Mouse (Mus musculus): ENCODE data around the gene Tdp1. TPM values are rescaled to one million over a fixed set of nuclear protein-coding genes. Genes with fewer than 3 reads are reported as not detected.

Gene Tdp1
- polyA plus RNA-seq, 1 experiment from 2014 or later: 43.8 TPM

GRCm38 (mm10) chr12:99859391-99860100, 24.8 kb upstream of the Tdp1 start:
- Histone ChIP-seq H3K9me3 (replicated peaks) (no peaks in the 10 kb centered on the region), H3K27ac (no peak overlapping the region), H3K36me3 (no peaks in the 10 kb centered on the region), H3K4me1 (0 out of 2 replicates have a peak, but pooled peaks cover 5% of the 10 kb centered on the region), H3K9ac (no peak overlapping the region), H3K4me3 (no peak overlapping the region), H3K4me2 (no peak overlapping the region), H3K27me3 (replicated peaks) (no peaks in the 10 kb centered on the region)
- 73% methylated on average over 3 of the region's 3 CpGs for WGBS (ENCODE audit: insufficient replicate concordance)
- ATAC-seq: no peak

- Histone ChIP-seq H3K27ac (no peak overlapping the region), H3K9ac (no peak overlapping the region)
Measured at GRCm38 (mm10) chr12:99860981-99861380, 23.3 kb upstream of the Tdp1 start.

GRCm38 (mm10) chr12:99864613-99865012, 19.7 kb upstream of the Tdp1 start:
- Histone ChIP-seq H3K9ac (no peak overlapping the region), H3K36me3 (no peaks in the 10 kb centered on the region), H3K9me3 (replicated peaks) (no peaks in the 10 kb centered on the region), H3K27ac (no peak overlapping the region), H3K4me3 (no peak overlapping the region), H3K4me1 (0 out of 2 replicates have a peak, but pooled peaks cover 5% of the 10 kb centered on the region), H3K4me2 (no peak overlapping the region), H3K27me3 (replicated peaks) (no peaks in the 10 kb centered on the region)
- no peak for ATAC-seq

More at GRCm38 (mm10) chr12:99860981-99861380, 23.3 kb upstream of the Tdp1 start:
- ATAC-seq: no peak
- WGBS (ENCODE audit: insufficient replicate concordance): 61% methylated on average over 4 of the region's 4 CpGs
- Histone ChIP-seq H3K4me2 (no peak overlapping the region), H3K9me3 (replicated peaks) (no peaks in the 10 kb centered on the region), H3K4me1 (0 out of 2 replicates have a peak, but pooled peaks cover 5% of the 10 kb centered on the region), H3K27me3 (replicated peaks) (no peaks in the 10 kb centered on the region), H3K4me3 (no peak overlapping the region), H3K36me3 (no peaks in the 10 kb centered on the region)

DNA sequence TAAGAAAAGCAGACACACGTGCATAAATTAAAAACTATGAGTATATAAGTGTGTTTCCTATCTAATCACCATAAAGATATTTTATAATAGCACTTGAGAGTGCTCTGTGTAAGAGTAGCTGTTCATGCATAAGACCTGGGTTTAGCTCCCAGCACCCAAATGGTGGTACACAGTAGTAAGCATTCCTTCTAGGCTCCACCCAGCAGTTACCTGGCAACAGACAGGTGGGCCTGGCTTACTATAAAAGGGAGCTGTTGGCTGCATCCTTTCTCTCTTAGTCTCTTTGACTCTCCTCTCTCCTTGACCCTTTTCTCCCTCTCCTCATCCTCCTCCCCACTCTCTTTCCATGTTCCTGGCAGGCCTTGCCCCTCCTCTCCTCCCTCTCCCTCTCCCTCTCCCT, 15.5 kb upstream of the Tdp1 start:
- no peak overlapping the region for H3K4me3 ChIP-seq
- no peaks in the 10 kb centered on the region for H3K9me3 ChIP-seq (replicated peaks)
- H3K36me3 ChIP-seq: no peaks in the 10 kb centered on the region
- WGBS (ENCODE audit: insufficient replicate concordance): 76% methylated on average over 1 of the region's 1 CpGs
- no peak for ATAC-seq
- no peaks in the 10 kb centered on the region for H3K27me3 ChIP-seq (replicated peaks)
- no peak overlapping the region for H3K4me2 ChIP-seq
- peaks cover 6% of the 10 kb centered on the region; the same call in 1 of the 2 replicates for H3K4me1 ChIP-seq
- no peak overlapping the region for H3K27ac ChIP-seq
- H3K9ac ChIP-seq: no peak overlapping the region

DNA sequence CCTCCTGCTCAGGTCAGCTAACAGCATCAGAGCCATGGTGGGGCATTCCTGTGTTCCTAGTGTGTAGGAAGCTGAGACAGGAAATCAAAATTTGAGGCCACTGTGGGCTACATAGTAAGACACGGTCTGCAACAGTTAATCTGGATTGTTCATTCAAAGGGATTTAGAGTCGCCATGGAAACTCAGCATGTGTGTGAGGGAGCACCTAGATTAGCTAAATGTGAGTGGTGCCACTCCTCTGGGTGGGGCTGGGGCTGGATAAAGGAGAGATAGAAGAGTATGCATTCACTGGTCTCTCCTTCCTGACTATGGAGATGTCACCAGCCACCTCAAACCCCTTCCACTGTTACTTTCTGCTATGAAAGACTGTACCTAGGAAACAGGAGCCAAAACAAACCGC, 10.9 kb upstream of the Tdp1 start:
- H3K4me2 ChIP-seq: no peak overlapping the region
- no peak overlapping the region for H3K27ac ChIP-seq
- peak; percentile 82 for ATAC-seq
- H3K27me3 ChIP-seq (replicated peaks): no peaks in the 10 kb centered on the region
- no peak overlapping the region for H3K9ac ChIP-seq
- no peaks in the 10 kb centered on the region for H3K9me3 ChIP-seq (replicated peaks)
- H3K4me3 ChIP-seq: no peak overlapping the region
- WGBS (ENCODE audit: insufficient replicate concordance): 40% methylated on average over 3 of the region's 3 CpGs
- peaks cover 14% of the 10 kb centered on the region for H3K4me1 ChIP-seq
- H3K36me3 ChIP-seq: no peaks in the 10 kb centered on the region

GRCm38 (mm10) chr12:99874609-99875008, 9.7 kb upstream of the Tdp1 start:
- no peak overlapping the region for H3K4me2 ChIP-seq
- H3K36me3 ChIP-seq: no peaks in the 10 kb centered on the region
- ATAC-seq: no peak
- no peak overlapping the region for H3K9ac ChIP-seq
- H3K4me1 ChIP-seq: peaks cover 14% of the 10 kb centered on the region
- no peak overlapping the region for H3K27ac ChIP-seq
- H3K27me3 ChIP-seq (replicated peaks): no peaks in the 10 kb centered on the region
- no peak overlapping the region for H3K4me3 ChIP-seq
- 34% methylated on average over 6 of the region's 6 CpGs for WGBS (ENCODE audit: insufficient replicate concordance)
- H3K9me3 ChIP-seq (replicated peaks): no peaks in the 10 kb centered on the region

DNA sequence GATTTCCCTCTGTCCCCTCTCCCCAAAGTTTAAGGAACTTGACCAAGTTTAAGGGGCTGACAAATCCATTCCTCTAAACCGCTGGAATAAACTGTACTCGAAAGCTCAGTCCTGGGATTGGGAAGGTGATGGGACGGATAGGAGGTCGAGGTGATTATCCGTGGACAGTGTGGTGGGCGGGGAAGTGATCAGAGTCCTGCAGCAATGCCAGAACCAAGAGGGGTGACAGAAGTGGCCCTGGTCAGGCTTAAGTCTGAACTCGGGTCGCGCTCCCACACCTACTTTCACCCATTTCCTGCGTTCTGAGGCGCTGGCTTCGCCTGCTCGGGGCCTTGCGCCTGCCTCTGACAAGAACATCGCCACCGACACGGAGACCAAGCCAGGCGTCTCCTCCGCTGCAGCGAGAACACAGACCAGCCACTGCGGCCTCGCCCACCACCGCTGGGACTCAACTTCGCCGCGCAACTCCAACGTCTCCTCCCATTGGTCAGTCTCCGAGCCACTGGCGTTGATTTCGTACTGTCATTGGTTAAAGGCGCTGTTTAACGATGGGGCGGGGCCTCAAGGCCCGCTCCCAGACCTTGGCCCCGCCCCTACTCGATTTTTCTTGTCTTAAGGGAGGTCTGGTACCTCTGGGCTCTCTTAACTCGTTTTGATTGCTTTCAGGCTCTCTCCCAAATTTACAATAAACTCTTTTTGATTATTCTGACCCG, 1.2 kb upstream of the Tdp1 start:
- H3K36me3 ChIP-seq: peaks cover 6% of the 10 kb centered on the region
- H3K4me3 ChIP-seq: peak overlapping the region; percentile 77
- H3K27ac ChIP-seq: peak overlapping the region; percentile 90
- ATAC-seq: peak; percentile 91
- H3K4me2 ChIP-seq: peak overlapping the region; percentile 92
- H3K9ac ChIP-seq: peak overlapping the region; percentile 86
- under 1% methylated on average over 38 of the region's 38 CpGs for WGBS (ENCODE audit: insufficient replicate concordance)
- no peaks in the 10 kb centered on the region for H3K9me3 ChIP-seq (replicated peaks)
- H3K4me1 ChIP-seq: peaks cover 33% of the 10 kb centered on the region
- no peaks in the 10 kb centered on the region for H3K27me3 ChIP-seq (replicated peaks)

DNA sequence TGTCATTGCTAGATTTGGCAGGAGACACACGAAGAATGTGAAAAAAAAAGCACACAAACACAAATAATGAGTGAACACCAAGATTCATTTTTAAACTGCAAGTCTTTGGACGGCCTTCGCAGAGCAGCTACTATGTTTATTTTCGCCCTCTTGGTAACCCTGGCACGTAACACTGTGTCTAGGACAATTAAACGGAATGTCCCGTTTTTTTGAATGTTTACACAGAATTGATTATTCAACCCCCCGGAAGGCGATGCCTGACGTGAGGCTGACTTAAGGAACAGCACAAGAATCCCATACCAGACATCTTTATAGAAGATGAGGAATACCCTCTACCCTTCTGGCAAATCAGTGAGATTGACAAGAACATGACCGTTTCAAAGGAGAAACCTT, 608 bp upstream of the Tdp1 start:
- Histone ChIP-seq H3K36me3 (peaks cover 8% of the 10 kb centered on the region), H3K4me2 (peak overlapping the region; percentile 92)
- no peak for ATAC-seq

DNA sequence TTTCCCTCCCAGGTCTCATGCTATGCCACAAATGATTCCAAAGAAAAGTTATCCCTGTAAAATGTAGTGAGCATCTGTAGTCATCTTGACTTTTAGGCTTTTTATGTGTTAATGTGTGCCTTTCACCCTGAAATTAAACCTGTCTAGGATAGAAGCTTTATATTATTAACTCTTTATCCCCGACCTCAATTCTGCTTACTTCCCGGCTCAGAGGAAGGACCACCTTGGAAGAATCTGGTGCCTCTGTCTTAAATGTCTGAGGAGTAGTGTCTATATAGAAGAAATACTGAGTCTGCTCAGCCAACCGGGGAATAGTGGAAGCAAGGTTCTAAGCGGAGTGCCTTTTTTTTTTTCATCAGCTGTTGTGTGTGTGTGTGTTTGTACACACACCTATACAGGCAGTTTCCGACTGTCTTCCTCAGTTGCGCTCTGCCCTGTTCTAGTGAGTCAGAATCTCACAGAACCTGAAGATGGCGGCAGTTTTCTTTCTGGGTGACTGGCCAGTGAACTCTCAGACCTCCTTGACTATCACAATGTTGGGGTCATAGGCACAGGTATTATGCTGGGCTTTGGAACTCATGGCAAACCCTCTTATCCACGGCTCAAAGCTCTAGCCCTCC, 1.1 kb downstream of the Tdp1 start:
- Histone ChIP-seq H3K9ac (peak overlapping the region; percentile 86), H3K27ac (peak overlapping the region; percentile 90), H3K36me3 (peaks cover 15% of the 10 kb centered on the region), H3K4me2 (peak overlapping the region; percentile 92), H3K4me1 (peaks cover 33% of the 10 kb centered on the region), H3K4me3 (peak overlapping the region; percentile 77), H3K27me3 (replicated peaks) (no peaks in the 10 kb centered on the region), H3K9me3 (replicated peaks) (no peaks in the 10 kb centered on the region)
- 53% methylated on average over 8 of the region's 8 CpGs for WGBS (ENCODE audit: insufficient replicate concordance)
- ATAC-seq: no peak

More for the DNA sequence above, 608 bp upstream of the Tdp1 start:
- WGBS (ENCODE audit: insufficient replicate concordance): under 1% methylated on average over 11 of the region's 11 CpGs
- Histone ChIP-seq H3K9me3 (replicated peaks) (no peaks in the 10 kb centered on the region), H3K4me1 (peaks cover 33% of the 10 kb centered on the region), H3K9ac (peak overlapping the region; percentile 86), H3K27ac (peak overlapping the region; percentile 90), H3K27me3 (replicated peaks) (no peaks in the 10 kb centered on the region), H3K4me3 (peak overlapping the region; percentile 77)

- H3K36me3 ChIP-seq: peaks cover 81% of the 10 kb centered on the region
- no peaks in the 10 kb centered on the region; the same call in 1 of the 2 replicates for H3K4me1 ChIP-seq
- H3K4me2 ChIP-seq: no peak overlapping the region
- H3K27ac ChIP-seq: no peak overlapping the region
- H3K27me3 ChIP-seq (replicated peaks): no peaks in the 10 kb centered on the region
- H3K4me3 ChIP-seq: no peak overlapping the region
- WGBS (ENCODE audit: insufficient replicate concordance): 74% methylated on average over 4 of the region's 4 CpGs
- no peak overlapping the region for H3K9ac ChIP-seq
- no peak for ATAC-seq
- no peaks in the 10 kb centered on the region for H3K9me3 ChIP-seq (replicated peaks)
Measured at GRCm38 (mm10) chr12:99897846-99898245, 13.5 kb downstream of the Tdp1 start.

GRCm38 (mm10) chr12:99898248-99898870, 14.0 kb downstream of the Tdp1 start:
- Histone ChIP-seq H3K27me3 (replicated peaks) (no peaks in the 10 kb centered on the region), H3K4me3 (no peak overlapping the region), H3K27ac (no peak overlapping the region), H3K9ac (no peak overlapping the region), H3K4me2 (no peak overlapping the region), H3K36me3 (peaks cover 78% of the 10 kb centered on the region), H3K4me1 (no peaks in the 10 kb centered on the region; the same call in 1 of the 2 replicates), H3K9me3 (replicated peaks) (no peaks in the 10 kb centered on the region)
- no peak for ATAC-seq
- WGBS (ENCODE audit: insufficient replicate concordance): 68% methylated on average over 16 of the region's 16 CpGs

DNA sequence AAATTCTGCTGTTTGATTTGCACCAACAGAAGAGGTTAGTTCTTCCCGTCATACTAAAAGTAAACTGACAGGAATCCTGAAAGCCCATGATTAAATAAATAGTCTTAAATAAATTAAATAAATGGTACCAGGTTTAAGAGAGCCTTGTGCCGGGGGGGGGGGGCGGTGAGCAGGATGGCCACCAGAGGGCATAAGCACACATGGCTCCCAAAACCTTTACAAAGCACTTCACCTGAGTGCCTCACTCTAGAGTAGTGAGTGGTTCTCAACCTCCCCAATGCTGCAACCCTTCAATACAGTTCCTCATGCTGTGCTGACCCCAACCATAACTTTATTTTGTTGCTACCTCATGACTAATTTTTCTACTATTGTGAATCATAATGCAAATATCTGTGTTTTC, 15.7 kb downstream of the Tdp1 start:
- H3K4me3 ChIP-seq: no peak overlapping the region
- ATAC-seq: no peak
- no peaks in the 10 kb centered on the region for H3K9me3 ChIP-seq (replicated peaks)
- no peak overlapping the region for H3K27ac ChIP-seq
- H3K9ac ChIP-seq: no peak overlapping the region
- no peaks in the 10 kb centered on the region for H3K27me3 ChIP-seq (replicated peaks)
- no peak overlapping the region for H3K4me2 ChIP-seq
- H3K4me1 ChIP-seq: no peaks in the 10 kb centered on the region; the same call in 1 of the 2 replicates
- H3K36me3 ChIP-seq: peaks cover 78% of the 10 kb centered on the region
- WGBS (ENCODE audit: insufficient replicate concordance): 36% methylated on average over 3 of the region's 3 CpGs
